Mouse (Mus musculus): Measurements from ENCODE around the gene Tmsb15a. TPM values are rescaled to one million over a fixed set of nuclear protein-coding genes. Genes with fewer than 3 reads are reported as not detected.

Tmsb15a gene
- polyA plus RNA-seq (2012; rRNA removed): not detected in 2 replicates

GRCm38 (mm10) chrX:135725161-135725560, at the start of gene Tmsb15a:
Tmsb15a (minus strand) TSS chrX:135725261.

DNA sequence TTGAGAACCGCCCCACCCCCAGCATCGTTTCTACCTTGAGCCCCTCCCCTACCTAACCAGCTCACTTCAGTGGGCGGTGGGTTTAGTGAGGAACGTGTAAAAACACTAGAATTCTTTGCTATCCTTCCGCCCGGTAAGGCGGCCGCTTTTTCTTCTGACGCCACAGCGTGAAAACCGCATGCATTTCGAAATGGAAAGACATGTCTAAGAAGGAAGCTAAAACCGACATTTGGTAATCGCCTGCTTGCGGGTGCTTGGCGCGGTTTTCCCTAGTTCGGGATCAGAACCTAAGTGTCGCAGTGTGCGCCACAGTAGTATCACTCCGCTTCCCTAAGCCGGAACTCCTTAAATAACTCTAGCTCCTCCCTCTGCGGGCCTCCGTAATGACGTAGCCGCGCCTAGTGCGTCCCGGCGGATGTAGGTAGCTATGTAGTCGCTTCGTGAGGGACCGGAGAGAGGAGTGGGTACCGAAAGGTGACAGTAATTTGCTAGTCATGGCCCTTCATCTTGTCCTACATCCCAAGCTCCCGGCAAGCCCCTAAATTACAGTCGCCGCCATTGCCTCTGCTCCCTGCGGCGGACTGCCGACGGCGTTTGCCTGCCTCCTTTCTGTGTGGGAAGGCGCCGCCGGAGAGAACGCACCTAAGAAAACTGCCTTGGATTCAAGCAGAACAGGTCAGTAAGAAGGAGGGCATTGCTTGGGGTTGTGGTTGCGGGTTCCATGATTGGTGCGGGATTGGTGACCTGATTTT, 17.4 kb upstream of the Tmsb15a start, which contains the start of the genes Armcx5 and Gprasp1:
TSS of gene Armcx5 (plus strand) at position 430 of the 752 bp plus-strand sequence.
TSS of gene Gprasp1 (plus strand) at position 430 of the 752 bp plus-strand sequence.

DNA sequence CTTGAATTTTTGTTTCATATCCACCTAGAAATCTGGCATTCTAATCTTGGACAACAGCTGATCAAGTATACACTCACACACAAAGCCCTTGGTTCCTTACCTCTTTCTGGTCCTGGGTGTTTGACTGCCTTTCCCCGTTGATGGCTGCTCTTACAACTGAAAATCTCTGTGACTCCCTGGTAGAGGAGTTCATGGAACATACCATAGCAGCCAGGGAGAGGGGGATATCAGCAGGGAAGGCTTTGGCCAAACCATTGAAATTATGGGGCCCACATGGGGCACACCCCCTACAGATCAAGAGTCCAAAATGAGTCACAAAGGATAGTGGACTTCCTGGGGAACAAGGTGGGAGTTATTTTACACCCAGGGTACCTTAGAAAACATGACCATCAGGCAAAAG, 31.4 kb downstream of the Tmsb15a start, which contains the start of gene Tcp11x2:
TSS of gene Tcp11x2 (minus strand) at position 158 of the 400 bp plus-strand sequence.

Other genes starting within 250 kb of the Tmsb15a start
- 0.01 TPM in 1 of 2 replicates, not detected in the other for gene AV320801, start 230.7 kb downstream of the Tmsb15a start, polyA plus RNA-seq (2012; rRNA removed)
- 0.06 TPM in 1 of 2 replicates, not detected in the other for gene Nxf7, start 126.5 kb downstream of the Tmsb15a start, polyA plus RNA-seq (2012; rRNA removed)
- 0.06 TPM in 1 of 2 replicates, not detected in the other for gene Prame, start 97.6 kb downstream of the Tmsb15a start, polyA plus RNA-seq (2012; rRNA removed)
- gene Tcp11x2, start 31.5 kb downstream of the Tmsb15a start, polyA plus RNA-seq (2012; rRNA removed): 0.02 TPM in 1 of 2 replicates, not detected in the other
- gene Armcx5, start 17.5 kb upstream of the Tmsb15a start, polyA plus RNA-seq (2012; rRNA removed): 9.6 and 10.6 TPM in 2 replicates
- gene Gprasp1, start 17.5 kb upstream of the Tmsb15a start, polyA plus RNA-seq (2012; rRNA removed): 174 and 176 TPM in 2 replicates
- 55.0 and 58.9 TPM in 2 replicates for gene Bhlhb9, start 72.3 kb upstream of the Tmsb15a start, polyA plus RNA-seq (2012; rRNA removed)
- gene Gprasp2, start 113.8 kb upstream of the Tmsb15a start, polyA plus RNA-seq (2012; rRNA removed): 131 TPM in 2 replicates

Data from central nervous system, embryonic 14 days (tissue).